Mouse (Mus musculus): ENCODE data around the gene Mxra8.

Mxra8 gene

GRCm38 (mm10) chr4:155863001-155863400 is 23.5 kb downstream of the Mxra8 start, which contains the start of gene Tas1r3:
Tas1r3 (minus strand) TSS chr4:155863362.
- DNase-seq (ENCODE audit: low spot score in 2 of 2): no peak

- DNase-seq (ENCODE audit: low spot score in 2 of 2): no peak
These were observed 29.3 kb downstream of the Mxra8 start for GRCm38 (mm10) chr4:155868614-155869298.

DNA sequence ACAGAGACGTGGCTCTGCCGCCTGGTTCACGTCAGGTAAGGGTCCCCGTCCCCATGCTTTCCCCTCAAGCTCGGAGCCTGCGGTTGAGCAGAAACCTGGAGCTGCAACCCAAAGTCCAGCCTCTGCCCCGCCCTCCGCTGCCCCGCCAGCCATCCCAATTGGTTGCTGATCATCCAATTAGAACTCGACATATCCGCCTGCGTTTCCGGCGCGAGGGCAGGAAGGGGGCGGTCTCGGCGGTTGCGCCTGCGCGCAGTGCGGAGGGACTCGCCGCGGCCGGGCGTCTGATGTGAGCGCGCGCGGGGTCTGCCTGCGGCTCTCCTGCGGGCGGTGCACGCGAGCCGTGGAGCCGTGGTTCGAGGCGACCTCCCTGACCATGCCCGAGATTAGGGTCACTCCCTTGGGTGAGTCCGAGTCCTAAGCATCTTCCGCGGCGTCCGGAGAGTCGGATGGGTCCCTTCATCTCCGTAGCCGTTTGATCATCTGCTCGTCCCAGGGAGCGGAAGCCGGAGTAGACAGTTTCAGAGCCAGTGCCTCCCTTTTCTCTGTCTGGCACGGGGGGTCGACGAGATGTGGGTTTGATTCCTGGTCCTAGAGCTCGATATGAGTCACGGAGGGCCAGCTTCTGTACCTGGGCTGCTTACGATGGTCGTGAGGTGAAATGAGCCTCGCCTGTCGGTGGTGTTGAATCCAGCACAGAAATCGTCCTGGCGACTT is 30.0 kb downstream of the Mxra8 start, which contains the start of the genes Cptp and Ints11:
TSS of gene Cptp (minus strand) at position 124 of the 717 bp plus-strand sequence.
TSS of gene Ints11 (plus strand) at position 230 of the 717 bp plus-strand sequence.
- DNase-seq (ENCODE audit: low spot score in 2 of 2): peak; percentile 95 to 98

DNA sequence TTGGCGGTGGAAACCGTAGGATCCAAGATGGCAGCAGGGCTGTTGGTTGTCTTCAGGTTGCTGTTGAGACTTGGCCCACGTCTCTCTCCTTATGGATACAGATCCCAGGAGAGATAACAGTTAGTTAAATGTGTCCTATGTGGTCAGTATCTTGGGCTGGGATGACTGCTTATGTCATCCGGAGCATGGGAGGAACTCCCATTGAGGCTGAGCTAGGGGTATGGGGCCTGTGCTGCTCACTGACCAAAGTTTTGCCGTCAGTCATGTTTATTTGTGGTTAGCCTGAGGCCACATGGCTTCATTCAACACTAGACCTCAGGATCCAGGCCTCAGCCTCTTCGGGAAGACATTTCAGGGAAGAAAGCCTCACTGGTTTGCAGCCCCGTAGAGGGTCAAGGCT is 31.9 kb downstream of the Mxra8 start:
- no peak for DNase-seq (ENCODE audit: low spot score in 2 of 2)

- no peak for DNase-seq (ENCODE audit: low spot score in 2 of 2)
These were observed 44.1 kb downstream of the Mxra8 start for GRCm38 (mm10) chr4:155883587-155883986.

GRCm38 (mm10) chr4:155886330-155886729 is 46.9 kb downstream of the Mxra8 start:
- no peak for DNase-seq (ENCODE audit: low spot score in 2 of 2)

DNA sequence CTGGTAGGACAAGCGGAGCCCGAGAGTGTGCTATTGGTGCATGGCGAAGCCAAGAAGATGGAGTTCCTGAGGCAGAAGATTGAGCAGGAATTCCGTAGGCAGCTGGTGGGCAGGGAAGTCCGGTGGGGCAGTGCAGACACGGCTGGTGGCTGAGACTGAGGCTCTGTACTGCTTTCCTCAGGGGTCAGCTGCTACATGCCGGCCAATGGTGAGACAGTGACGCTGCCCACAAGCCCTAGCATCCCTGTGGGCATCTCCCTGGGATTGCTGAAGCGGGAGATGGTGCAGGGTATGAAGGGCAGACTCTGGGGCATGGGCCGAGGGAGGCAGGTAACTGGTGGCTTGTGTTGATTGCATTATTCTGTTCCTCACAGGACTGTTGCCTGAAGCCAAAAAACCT is 48.2 kb downstream of the Mxra8 start:
- no peak for DNase-seq (ENCODE audit: low spot score in 2 of 2)

DNA sequence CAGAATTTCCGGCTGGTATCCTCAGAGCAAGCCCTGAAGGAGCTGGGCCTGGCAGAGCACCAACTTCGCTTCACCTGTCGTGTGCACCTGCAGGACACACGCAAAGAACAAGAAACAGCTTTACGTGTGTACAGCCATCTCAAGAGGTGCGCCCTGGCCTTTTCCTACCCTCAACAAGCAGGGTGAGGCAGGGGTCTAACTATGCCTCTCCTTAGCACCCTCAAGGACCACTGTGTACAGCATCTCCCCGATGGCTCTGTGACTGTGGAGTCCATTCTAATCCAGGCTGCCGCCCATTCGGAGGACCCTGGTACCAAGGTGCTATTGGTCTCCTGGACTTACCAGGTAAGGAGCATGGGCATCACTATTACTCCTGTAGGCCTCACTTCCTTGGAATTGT is 48.7 kb downstream of the Mxra8 start:
- peak in 1 of 2 experiments; percentile 14 for DNase-seq (ENCODE audit: low spot score in 2 of 2)

DNA sequence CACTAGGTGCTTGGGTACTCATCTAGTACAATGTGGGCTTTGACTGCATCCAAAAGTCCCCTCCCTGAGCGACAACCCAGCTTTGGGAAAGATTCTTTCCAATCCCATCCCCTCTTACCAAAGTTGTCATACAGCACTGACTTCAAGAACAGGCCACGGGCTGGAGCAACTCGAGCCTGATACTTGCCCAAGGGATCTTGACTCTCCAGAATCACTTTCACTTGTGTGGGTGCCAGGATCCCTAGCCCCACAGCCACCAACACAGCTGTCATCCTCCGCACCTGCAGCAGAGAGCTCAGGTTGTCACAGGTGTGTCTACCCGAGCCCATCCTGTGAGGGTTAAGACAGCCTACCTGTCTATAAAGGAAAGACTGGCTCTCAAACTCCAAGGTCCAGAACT is 49.8 kb downstream of the Mxra8 start:
- peak; percentile 14 to 44 for DNase-seq (ENCODE audit: low spot score in 2 of 2)

DNA sequence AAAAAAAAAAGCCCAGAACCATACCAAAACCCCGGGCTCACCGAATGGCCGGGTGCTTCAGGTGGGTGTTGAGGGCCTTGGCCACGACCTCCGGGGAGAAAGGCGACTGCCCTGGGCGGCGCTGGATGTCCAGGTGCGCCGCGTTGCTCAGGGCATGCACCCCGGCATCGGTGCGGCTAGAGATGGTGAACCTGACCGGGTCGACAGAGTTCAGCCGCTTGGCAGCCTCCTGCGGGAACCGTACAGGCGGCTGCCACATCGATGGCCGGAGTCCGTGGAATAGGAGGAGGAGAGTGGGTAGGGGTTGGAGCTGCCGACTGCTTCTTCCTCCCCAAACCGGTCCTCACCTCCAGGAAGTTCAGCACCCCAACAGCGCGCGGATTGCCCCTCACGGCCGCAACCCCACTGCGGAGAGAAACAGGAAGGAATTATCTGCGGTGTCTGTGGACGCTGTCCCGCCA is 51.6 kb downstream of the Mxra8 start:
- peak in 1 of 2 experiments; percentile 20 for DNase-seq (ENCODE audit: low spot score in 2 of 2)

- peak; percentile 95 to 97 for DNase-seq (ENCODE audit: low spot score in 2 of 2)
These were observed 52.1 kb downstream of the Mxra8 start, which contains the start of the genes Pusl1 and Acap3 for GRCm38 (mm10) chr4:155891551-155892001. Pusl1 (minus strand) TSS chr4:155891781. Acap3 (plus strand) TSS chr4:155891822.

DNA sequence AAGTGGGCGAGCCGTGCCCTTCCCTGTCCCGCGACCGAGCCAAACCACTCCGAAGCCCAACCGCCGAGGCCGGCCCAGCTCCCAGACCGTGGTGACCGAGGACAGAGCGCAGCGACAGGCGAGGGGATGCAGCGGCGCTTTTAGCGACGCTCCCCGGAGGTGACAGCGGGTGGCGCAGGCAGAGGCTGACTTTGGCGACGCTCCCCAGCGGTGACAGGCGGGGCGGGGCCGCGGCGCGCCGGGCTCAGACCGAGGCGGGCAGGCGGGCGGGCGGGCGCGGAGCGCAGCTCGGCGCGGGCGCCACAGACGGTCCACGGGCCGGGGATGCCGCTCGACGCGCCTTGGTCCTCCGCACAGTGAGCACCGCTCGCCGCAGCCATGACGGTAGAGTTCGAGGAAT is 52.5 kb downstream of the Mxra8 start:
- peak; percentile 81 to 84 for DNase-seq (ENCODE audit: low spot score in 2 of 2)

GRCm38 (mm10) chr4:155892438-155893211 is 53.1 kb downstream of the Mxra8 start:
- peak in 1 of 2 experiments; percentile 62 for DNase-seq (ENCODE audit: low spot score in 2 of 2)

- DNase-seq (ENCODE audit: low spot score in 2 of 2): peak; percentile 13 to 28
These were observed 53.8 kb downstream of the Mxra8 start for GRCm38 (mm10) chr4:155893212-155893690.

Measured in urinary bladder, postnatal 4 days (tissue).